Mouse (Mus musculus) brain, adult 2 months (tissue): ENCODE measurements around the gene Tmco3.
"Not testable (repeated sequence)": the region's sequence is repeated elsewhere in the genome, so short reads cannot be mapped to it uniquely, and the experiment has no call there.

Experiments used
- DNase-seq: peaks from one replicate; pipeline ENCODE4 v3.0.0; 2011; ENCODE audit warnings: low read depth, low spot score

Gene Tmco3

GRCm38 (mm10) chr8:13306309-13306909 lies 18.4 kb downstream of the Tmco3 start:
- DNase-seq, result no peak

- DNase-seq, result no peak
These were observed 18.9 kb downstream of the Tmco3 start for GRCm38 (mm10) chr8:13306916-13307315.

- no peak for DNase-seq
These were observed 26.9 kb downstream of the Tmco3 start for GRCm38 (mm10) chr8:13314922-13315321.

GRCm38 (mm10) chr8:13316671-13317070 lies 28.7 kb downstream of the Tmco3 start:
- DNase-seq, result no peak

GRCm38 (mm10) chr8:13326598-13326997 lies 38.6 kb downstream of the Tmco3 start:
- DNase-seq, result peak; percentile 43

GRCm38 (mm10) chr8:13334671-13335070 lies 46.7 kb downstream of the Tmco3 start:
- DNase-seq, result no peak

GRCm38 (mm10) chr8:13337245-13337644 lies 49.3 kb downstream of the Tmco3 start:
- DNase-seq, result not testable (repeated sequence)

GRCm38 (mm10) chr8:13337678-13338077 lies 49.7 kb downstream of the Tmco3 start:
- DNase-seq, result no peak

- peak; percentile 91 for DNase-seq
These were observed 50.4 kb downstream of the Tmco3 start, which contains the start of gene Tfdp1 for GRCm38 (mm10) chr8:13338255-13338860. Gene Tfdp1, plus strand, starts transcription at chr8:13338751.

GRCm38 (mm10) chr8:13338901-13339645 lies 51.1 kb downstream of the Tmco3 start:
- DNase-seq, result peak; percentile 31

- DNase-seq, result peak; percentile 17
These were observed 51.6 kb downstream of the Tmco3 start for GRCm38 (mm10) chr8:13339646-13339990.

GRCm38 (mm10) chr8:13340650-13341049 lies 52.7 kb downstream of the Tmco3 start:
- DNase-seq, result no peak

- no peak for DNase-seq
These were observed 54.4 kb downstream of the Tmco3 start for GRCm38 (mm10) chr8:13342340-13342739.

- no peak for DNase-seq
These were observed 55.1 kb downstream of the Tmco3 start for GRCm38 (mm10) chr8:13343134-13343533.

GRCm38 (mm10) chr8:13350052-13350451 lies 62.1 kb downstream of the Tmco3 start:
- DNase-seq, result no peak

- no peak for DNase-seq
These were observed 63.6 kb downstream of the Tmco3 start for GRCm38 (mm10) chr8:13351593-13351992.

- DNase-seq, result peak; percentile 44
These were observed 64.6 kb downstream of the Tmco3 start for GRCm38 (mm10) chr8:13352601-13353000.

GRCm38 (mm10) chr8:13353155-13353833 lies 65.3 kb downstream of the Tmco3 start:
- no peak for DNase-seq

GRCm38 (mm10) chr8:13353883-13354282 lies 65.9 kb downstream of the Tmco3 start:
- no peak for DNase-seq

GRCm38 (mm10) chr8:13356221-13356620 lies 68.2 kb downstream of the Tmco3 start:
- DNase-seq, result no peak

GRCm38 (mm10) chr8:13356681-13357080 lies 68.7 kb downstream of the Tmco3 start:
- no peak for DNase-seq

- no peak for DNase-seq
These were observed 72.2 kb downstream of the Tmco3 start for GRCm38 (mm10) chr8:13360213-13360612.
